Comparison of ENCODE assay signal across 7 mouse cellular contexts in genomic region chr14:54781610-54782365, GRCm38 (mm10). TPM values are rescaled to one million over a fixed set of nuclear protein-coding genes. Genes with fewer than 3 reads are reported as not detected.
DNase-seq lines count a peak whose midpoint lies in the region; ATAC-seq and TF ChIP-seq lines count a peak whose summit lies in the region.

TSS of gene Slc7a8 (minus strand) at chr14:54781946.

- H3K27ac ChIP-seq in embryonic facial prominence, embryonic 11.5 days (replicated peaks; ENCODE audit: low read depth, low read length) = no peak within 1 kb of the TSS
- H3K27ac ChIP-seq in heart, adult 2 months = no peak within 1 kb of the TSS
- peak within 1 kb of the TSS; percentile 43 for H3K27ac ChIP-seq in kidney, adult 2 months (ENCODE audit: insufficient read depth, low read depth, low read length)
- H3K27ac ChIP-seq in limb, embryonic 15.5 days = no peak within 1 kb of the TSS
- H3K27ac ChIP-seq in midbrain, embryonic 16.5 days (ENCODE audit: low read length) = peak within 1 kb of the TSS; percentile 78

- ATAC-seq in embryonic facial prominence, embryonic 11.5 days (replicated peaks; ENCODE audit: insufficient number of reproducible peaks, low FRiP score, low TSS enrichment, low read depth) = peak; percentile 69; the same call in 1 of the 2 replicates
- ATAC-seq in limb, embryonic 15.5 days (ENCODE audit: insufficient number of reproducible peaks, low FRiP score, low TSS enrichment, low read depth) = peak; percentile 61; the same call in 1 of the 2 replicates
- ATAC-seq in midbrain, embryonic 16.5 days = peak; percentile 83

- intact Hi-C loops in heart, adult 2 months (cut with DNase I) = no loop called here

- peak within 1 kb of the TSS; percentile 87 for H3K4me2 ChIP-seq in embryonic facial prominence, embryonic 11.5 days (ENCODE audit: low read depth, low read length)
- H3K4me2 ChIP-seq in limb, embryonic 15.5 days = peak within 1 kb of the TSS; percentile 82
- H3K4me2 ChIP-seq in midbrain, embryonic 16.5 days (ENCODE audit: low read length) = peak within 1 kb of the TSS; percentile 89

- no peaks in the 10 kb centered on the region for H3K9me3 ChIP-seq in embryonic facial prominence, embryonic 11.5 days (replicated peaks; ENCODE audit: control insufficient read depth, low read length)
- no peaks in the 10 kb centered on the region for H3K9me3 ChIP-seq in limb, embryonic 15.5 days
- H3K9me3 ChIP-seq in midbrain, embryonic 16.5 days (replicated peaks; ENCODE audit: control insufficient read depth, low read length, poor library complexity, severe bottlenecking) = no peaks in the 10 kb centered on the region

- peak within 1 kb of the TSS; percentile 32 for H3K9ac ChIP-seq in embryonic facial prominence, embryonic 11.5 days (replicated peaks; ENCODE audit: low read length)
- H3K9ac ChIP-seq in heart, adult 2 months (ENCODE audit: low read depth, low read length) = peak within 1 kb of the TSS; percentile 27
- H3K9ac ChIP-seq in limb, embryonic 15.5 days = peak within 1 kb of the TSS; percentile 21; the same call in 1 of the 2 replicates
- peak within 1 kb of the TSS; percentile 71 for H3K9ac ChIP-seq in midbrain, embryonic 16.5 days (ENCODE audit: low read depth, low read length)

- H3K4me3 ChIP-seq in embryonic facial prominence, embryonic 11.5 days (ENCODE audit: low read depth, low read length) = peak within 1 kb of the TSS; percentile 43
- H3K4me3 ChIP-seq in heart, adult 2 months = peak within 1 kb of the TSS; percentile 46
- H3K4me3 ChIP-seq in kidney, adult 2 months (ENCODE audit: insufficient read depth, low read depth, low read length) = peak within 1 kb of the TSS; percentile 50
- peak within 1 kb of the TSS; percentile 46 for H3K4me3 ChIP-seq in limb, embryonic 15.5 days
- H3K4me3 ChIP-seq in midbrain, embryonic 16.5 days (ENCODE audit: low read depth, low read length) = peak within 1 kb of the TSS; percentile 59

- peak; percentile 72 to 76 for DNase-seq in adrenal gland, postnatal 36 days
- peak; percentile 70 for DNase-seq in embryonic facial prominence, embryonic 11.5 days (ENCODE audit: low spot score)
- DNase-seq in heart, adult 2 months = peak; percentile 68 to 72
- peak; percentile 82 for DNase-seq in kidney, adult 2 months
- DNase-seq in spleen, postnatal 4 days (ENCODE audit: low spot score in 2 of 2) = peak; percentile 21 to 73

- H3K79me2 ChIP-seq in heart, adult 2 months (replicated peaks; ENCODE audit: control insufficient read depth, insufficient read depth, low read length) = no peaks in the 10 kb centered on the region

- no peak for TF ChIP-seq CTCF in heart, adult 2 months (IDR thresholded peaks at IDR 0.05)
- TF ChIP-seq CTCF in kidney, adult 2 months (conservative IDR thresholded peaks at IDR 0.05; ENCODE audit: insufficient read depth, insufficient read length, low read depth, low read length) = no peak

- no peak for TF ChIP-seq EP300 in heart, adult 2 months (IDR thresholded peaks at IDR 0.05; ENCODE audit: insufficient read depth, low read depth, low read length)

- H3K4me1 ChIP-seq in embryonic facial prominence, embryonic 11.5 days (ENCODE audit: control insufficient read depth, insufficient read depth, low read length) = no peaks in the 10 kb centered on the region
- no peaks in the 10 kb centered on the region for H3K4me1 ChIP-seq in heart, adult 2 months (ENCODE audit: control insufficient read depth, insufficient read depth, low read length)
- H3K4me1 ChIP-seq in kidney, adult 2 months (ENCODE audit: control insufficient read depth, insufficient read depth, low read length) = peaks cover 6% of the 10 kb centered on the region; the same call in 1 of the 2 replicates
- peaks cover 14% of the 10 kb centered on the region for H3K4me1 ChIP-seq in limb, embryonic 15.5 days
- H3K4me1 ChIP-seq in midbrain, embryonic 16.5 days (ENCODE audit: control insufficient read depth, insufficient read depth, low read length) = peaks cover 6% of the 10 kb centered on the region

- no peaks in the 10 kb centered on the region for H3K36me3 ChIP-seq in embryonic facial prominence, embryonic 11.5 days (replicated peaks; ENCODE audit: control insufficient read depth, insufficient read depth, low read depth, low read length)
- no peaks in the 10 kb centered on the region for H3K36me3 ChIP-seq in heart, adult 2 months (ENCODE audit: control insufficient read depth, insufficient read depth, low read length)
- no peaks in the 10 kb centered on the region for H3K36me3 ChIP-seq in kidney, adult 2 months (ENCODE audit: control insufficient read depth, insufficient read depth, low read length)
- H3K36me3 ChIP-seq in limb, embryonic 15.5 days = no peaks in the 10 kb centered on the region
- no peaks in the 10 kb centered on the region for H3K36me3 ChIP-seq in midbrain, embryonic 16.5 days (ENCODE audit: control insufficient read depth, insufficient read depth, low read length)

- TF ChIP-seq POLR2A in heart, adult 2 months (IDR thresholded peaks at IDR 0.05; ENCODE audit: insufficient read depth, low read depth, low read length) = peak; percentile 61; the same call in 1 of the 2 replicates
- peak; percentile 82 for TF ChIP-seq POLR2A in kidney, adult 2 months (IDR thresholded peaks at IDR 0.05; ENCODE audit: low read depth, low read length)

- H3K27me3 ChIP-seq in embryonic facial prominence, embryonic 11.5 days (ENCODE audit: control insufficient read depth, insufficient read depth, low read length) = peaks cover 6% of the 10 kb centered on the region
- H3K27me3 ChIP-seq in heart, adult 2 months (ENCODE audit: control insufficient read depth, insufficient read depth, low read length) = peaks cover 2% of the 10 kb centered on the region; the same call in 1 of the 2 replicates
- H3K27me3 ChIP-seq in kidney, adult 2 months (replicated peaks; ENCODE audit: control insufficient read depth, insufficient read depth, low read length) = no peaks in the 10 kb centered on the region
- H3K27me3 ChIP-seq in limb, embryonic 15.5 days = peaks cover 28% of the 10 kb centered on the region
- no peaks in the 10 kb centered on the region for H3K27me3 ChIP-seq in midbrain, embryonic 16.5 days (ENCODE audit: control insufficient read depth, insufficient read depth, low read depth, low read length)

- WGBS in embryonic facial prominence, embryonic 11.5 days = 2% methylated on average over 37 of the region's 37 CpGs
- WGBS in heart, adult 2 months = 5% methylated on average over 37 of the region's 37 CpGs
- 4% methylated on average over 37 of the region's 37 CpGs for whole genome bisulfite sequencing in kidney, adult 2 months
- 1% methylated on average over 37 of the region's 37 CpGs for WGBS in limb, embryonic 15.5 days
- 1% methylated on average over 37 of the region's 37 CpGs for WGBS in midbrain, embryonic 16.5 days

RNA-seq across cellular contexts. Expression of gene Slc7a8, which starts in this region (rescaled TPM):
- 10 to 100 TPM; 28.1 to 56.8 TPM for total RNA-seq in adrenal gland, postnatal 36 days (2021)
- 2.5 and 5.3 TPM in 2 replicates for polyA plus RNA-seq in embryonic facial prominence, embryonic 11.5 days (2014; fragmentation: Nextera tagmentation; extraction: Ambion mirVana)
- total RNA-seq in heart, adult 2 months (2021) = 1 to 10 TPM; 2.6 to 3.3 TPM
- 2.7 and 3.7 TPM in 2 replicates for polyA plus RNA-seq in heart, adult 2 months (2012; rRNA removed)
- polyA plus RNA-seq in kidney, adult 2 months (2012; rRNA removed) = 333 and 352 TPM in 2 replicates
- polyA plus RNA-seq in limb, embryonic 15.5 days (2015; fragmentation: Nextera tagmentation; extraction: Ambion mirVana) = 5.0 and 5.4 TPM in 2 replicates
- 8.8 and 12.0 TPM in 2 replicates for polyA plus RNA-seq in midbrain, embryonic 16.5 days (2015; fragmentation: Nextera tagmentation; extraction: Ambion mirVana)

Comparison
In these comparisons a context has a peak if more than half of its experiments do, and no peak if none do; other contexts are left out.
1. RNA of gene Slc7a8 (total RNA-seq): 28.1 to 56.8 TPM in adrenal gland, postnatal 36 days; 2.6 to 3.3 TPM in heart, adult 2 months; every median in the first group is over 4 times any median in the second.
2. RNA of gene Slc7a8 (polyA plus RNA-seq): 333 to 352 TPM in kidney, adult 2 months; 8.8 to 12.0 TPM in midbrain, embryonic 16.5 days, 5.0 to 5.4 TPM in limb, embryonic 15.5 days, 2.7 to 3.7 TPM in heart, adult 2 months and 2.5 to 5.3 TPM in embryonic facial prominence, embryonic 11.5 days; every median in the first group is over 10 times any median in the second.
3. H3K27ac ChIP-seq: peak in kidney, adult 2 months (single experiment) and midbrain, embryonic 16.5 days (single experiment); none in embryonic facial prominence, embryonic 11.5 days (single experiment), heart, adult 2 months (single experiment) and limb, embryonic 15.5 days (single experiment).
4. H3K9ac ChIP-seq: peak in every context shown above with its lines; median percentile 71 in midbrain, embryonic 16.5 days; 32 in embryonic facial prominence, embryonic 11.5 days; 27 in heart, adult 2 months; 21 in limb, embryonic 15.5 days.
5. Peak in every context shown above with its lines, with median percentiles within 50 percentile points of each other: DNase-seq, ATAC-seq, H3K4me2 ChIP-seq and H3K4me3 ChIP-seq.